Mouse (Mus musculus): ENCODE measurements at regions not wholly inside any gene's neighbourhood (a gene's known extent, or its start where the extent isn't known, plus 50 kb on each side); places are given as distances from the start of the nearest gene placed in this dataset.

- TF ChIP-seq CTCF (IDR thresholded peaks at IDR 0.05; ENCODE audit: low read depth, low read length) = no peak
- no peak for TF ChIP-seq POLR2A (IDR thresholded peaks at IDR 0.05; ENCODE audit: insufficient read depth, low read length)
Measured at GRCm38 (mm10) chr3:35693551-35693950, 60.4 kb upstream of the Atp11b start.

Data from ES-Bruce4 (cell line).